Mouse (Mus musculus) neural tube, embryonic 15.5 days (tissue): Measurements from ENCODE around the gene Il13. TPM values are rescaled to one million over a fixed set of nuclear protein-coding genes. Genes with fewer than 3 reads are reported as not detected.

Experiments used
- ATAC-seq: fragments of 200-750 bp; cut with Nextera tagmentation; 2 replicates; pipeline ENCODE4 v1.8.0; 2017; ENCODE audit warnings: mild to moderate bottlenecking, moderate TSS enrichment, moderate library complexity; ENCODE audit not compliant: low FRiP score
- H3K27ac ChIP-seq: fragments of 300-500 bp; sonication (generic); replicated peaks from 2 replicates; pipeline ENCODE4 v1.5.1; 2015; ENCODE audit warnings: mild to moderate bottlenecking, inconsistent platforms
- H3K27me3 ChIP-seq: fragments of 300-500 bp; sonication (generic); replicated peaks from 2 replicates; pipeline ENCODE4 v1.6.1; 2015; ENCODE audit warnings: inconsistent platforms
- H3K36me3 ChIP-seq: fragments of 300-500 bp; sonication (generic); 2 replicates; pipeline ENCODE4 v1.6.1; 2015; ENCODE audit warnings: inconsistent platforms
- H3K4me1 ChIP-seq: fragments of 300-500 bp; sonication (generic); 2 replicates; pipeline ENCODE4 v1.6.1; 2015; ENCODE audit warnings: inconsistent platforms
- H3K4me2 ChIP-seq: fragments of 300-500 bp; sonication (generic); 2 replicates; pipeline ENCODE4 v1.6.1; 2015; ENCODE audit warnings: inconsistent platforms, mild to moderate bottlenecking, moderate library complexity
- H3K4me3 ChIP-seq: fragments of 300-500 bp; sonication (generic); replicated peaks from 2 replicates; pipeline ENCODE4 v1.5.1; 2015; ENCODE audit warnings: mild to moderate bottlenecking, inconsistent platforms
- H3K9ac ChIP-seq: fragments of 300-500 bp; sonication (generic); replicated peaks from 2 replicates; pipeline ENCODE4 v1.6.1; 2015; ENCODE audit warnings: mild to moderate bottlenecking, inconsistent platforms
- H3K9me3 ChIP-seq: fragments of 300-500 bp; sonication (generic); replicated peaks from 2 replicates; pipeline ENCODE4 v1.6.1; 2016; ENCODE audit warnings: inconsistent platforms
- WGBS: fragments of 180-500 bp; shearing (Covaris S2); methylation state at CpG from one replicate; pipeline ENCODE4 v1.1.7; 2015; ENCODE audit warnings: mixed read lengths; 5-methylcytosine and 5-hydroxymethylcytosine counted together
- polyA plus RNA-seq: library from polyadenylated mRNA; unstranded; fragments of >200 nt; fragmentation: Nextera tagmentation; extraction: Ambion mirVana; gene quantifications from 2 replicates; pipeline ENCODE4 v1.2.1, GENCODE M21; 2015

The Il13 gene
- polyA plus RNA-seq, 1 experiment from 2014 or later: not detected

DNA sequence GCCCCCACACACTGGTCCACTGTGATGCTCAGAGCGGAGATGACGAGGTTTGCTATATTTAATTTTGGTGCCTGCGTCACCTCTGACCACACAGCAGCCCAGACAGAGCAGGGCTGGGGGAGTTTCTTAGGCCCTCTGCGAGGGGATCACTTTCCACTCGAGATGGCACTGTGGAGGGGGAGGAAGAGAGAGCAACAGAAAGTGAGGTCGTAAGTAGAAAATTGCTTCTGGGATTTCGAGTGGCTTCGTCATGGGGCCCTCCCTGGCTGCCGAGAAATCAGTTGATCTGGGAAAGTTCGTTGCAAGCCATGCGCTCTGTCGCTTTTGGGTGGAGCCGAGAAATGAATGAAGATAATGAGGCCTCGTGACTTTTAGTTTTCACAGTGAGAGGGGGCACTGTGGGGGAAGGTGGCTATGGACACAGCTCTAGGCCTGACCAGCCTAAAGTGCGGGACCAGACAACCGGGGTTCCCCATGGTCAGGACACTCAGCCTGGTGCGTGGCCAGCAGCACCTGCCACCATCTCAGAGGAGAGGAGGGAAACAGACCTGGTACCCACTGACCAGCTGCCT is 7.6 kb downstream of the Il13 start:
- no peak for ATAC-seq
- Histone ChIP-seq H3K27ac (no peak overlapping the region), H3K9me3 (no peaks in the 10 kb centered on the region), H3K4me2 (no peak overlapping the region), H3K36me3 (no peaks in the 10 kb centered on the region), H3K27me3 (no peaks in the 10 kb centered on the region), H3K4me3 (no peak overlapping the region), H3K9ac (no peak overlapping the region), H3K4me1 (no peaks in the 10 kb centered on the region)
- 72% methylated on average over 17 of the region's 17 CpGs for WGBS

DNA sequence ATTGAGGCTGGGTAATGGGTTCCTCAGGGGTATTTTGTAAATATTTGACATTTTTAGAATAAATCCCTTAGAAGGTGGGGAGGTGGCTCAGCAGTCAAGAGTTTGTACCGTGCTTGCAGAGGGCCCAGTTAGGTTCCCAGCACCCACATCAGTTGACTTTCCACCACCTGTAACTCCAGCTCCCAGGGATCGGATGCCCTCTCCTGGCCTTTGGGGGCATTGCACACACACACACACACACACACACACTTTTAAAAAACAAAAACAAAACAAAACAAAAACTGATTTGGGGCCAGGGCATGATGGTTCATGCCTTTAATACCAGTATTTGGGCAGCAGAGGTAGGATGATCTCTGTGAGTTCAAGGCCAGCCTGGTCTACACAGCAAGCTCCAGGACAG is 10.4 kb downstream of the Il13 start:
- Histone ChIP-seq H3K4me1 (no peaks in the 10 kb centered on the region), H3K36me3 (no peaks in the 10 kb centered on the region), H3K9ac (no peak overlapping the region), H3K9me3 (no peaks in the 10 kb centered on the region), H3K4me2 (no peak overlapping the region), H3K4me3 (no peak overlapping the region), H3K27ac (no peak overlapping the region), H3K27me3 (no peaks in the 10 kb centered on the region)
- no peak for ATAC-seq
- 94% methylated on average over 2 of the region's 2 CpGs for WGBS

DNA sequence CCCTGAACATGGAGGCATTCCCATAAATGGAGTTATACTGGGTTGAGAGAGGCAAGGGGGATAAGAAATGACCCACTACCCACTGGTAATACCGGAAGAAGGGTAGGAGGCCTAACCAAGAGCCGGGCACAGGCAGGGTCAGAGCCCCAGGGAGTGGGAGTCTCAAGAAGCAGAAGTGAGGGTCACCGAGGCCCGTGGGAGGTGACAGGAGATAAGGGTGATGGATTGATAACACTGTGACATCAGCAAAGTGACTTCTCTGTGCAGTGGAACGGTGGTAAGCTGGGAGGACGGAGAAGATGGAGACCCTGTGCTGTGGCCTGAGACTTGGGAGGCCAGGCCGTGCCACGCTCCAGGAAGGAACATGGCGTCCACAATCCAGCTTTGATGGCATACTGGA is 10.9 kb downstream of the Il13 start:
- no peak for ATAC-seq
- Histone ChIP-seq H3K36me3 (no peaks in the 10 kb centered on the region), H3K9ac (no peak overlapping the region), H3K27me3 (no peaks in the 10 kb centered on the region), H3K4me2 (no peak overlapping the region), H3K4me1 (no peaks in the 10 kb centered on the region), H3K9me3 (no peaks in the 10 kb centered on the region), H3K27ac (no peak overlapping the region), H3K4me3 (no peak overlapping the region)
- 94% methylated on average over 9 of the region's 9 CpGs for WGBS

DNA sequence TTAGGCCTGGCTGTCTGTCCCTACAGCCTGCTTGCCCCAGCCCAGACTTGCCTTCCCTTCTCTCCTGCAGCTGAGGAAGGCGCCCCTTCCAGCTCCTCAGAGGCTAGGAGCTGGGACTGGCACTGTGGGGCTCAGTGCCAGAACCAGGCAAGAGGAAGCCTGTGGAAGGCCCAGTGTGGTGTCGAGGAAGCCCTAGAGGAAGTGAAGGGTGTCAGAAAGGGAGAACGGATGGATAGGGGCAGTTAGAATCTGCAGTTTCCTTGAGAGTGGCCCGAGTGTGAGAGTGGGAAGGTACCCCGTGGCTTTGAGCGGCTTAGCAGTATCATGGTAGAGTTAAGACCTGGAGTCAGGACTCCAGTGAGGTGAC is 12.1 kb downstream of the Il13 start:
- no peaks in the 10 kb centered on the region for H3K4me1 ChIP-seq
- no peak overlapping the region for H3K4me3 ChIP-seq
- H3K36me3 ChIP-seq: no peaks in the 10 kb centered on the region
- H3K27ac ChIP-seq: no peak overlapping the region
- 77% methylated on average over 6 of the region's 6 CpGs for WGBS
- no peak for ATAC-seq
- H3K4me2 ChIP-seq: no peak overlapping the region
- no peaks in the 10 kb centered on the region for H3K9me3 ChIP-seq
- H3K9ac ChIP-seq: no peak overlapping the region
- no peaks in the 10 kb centered on the region for H3K27me3 ChIP-seq

DNA sequence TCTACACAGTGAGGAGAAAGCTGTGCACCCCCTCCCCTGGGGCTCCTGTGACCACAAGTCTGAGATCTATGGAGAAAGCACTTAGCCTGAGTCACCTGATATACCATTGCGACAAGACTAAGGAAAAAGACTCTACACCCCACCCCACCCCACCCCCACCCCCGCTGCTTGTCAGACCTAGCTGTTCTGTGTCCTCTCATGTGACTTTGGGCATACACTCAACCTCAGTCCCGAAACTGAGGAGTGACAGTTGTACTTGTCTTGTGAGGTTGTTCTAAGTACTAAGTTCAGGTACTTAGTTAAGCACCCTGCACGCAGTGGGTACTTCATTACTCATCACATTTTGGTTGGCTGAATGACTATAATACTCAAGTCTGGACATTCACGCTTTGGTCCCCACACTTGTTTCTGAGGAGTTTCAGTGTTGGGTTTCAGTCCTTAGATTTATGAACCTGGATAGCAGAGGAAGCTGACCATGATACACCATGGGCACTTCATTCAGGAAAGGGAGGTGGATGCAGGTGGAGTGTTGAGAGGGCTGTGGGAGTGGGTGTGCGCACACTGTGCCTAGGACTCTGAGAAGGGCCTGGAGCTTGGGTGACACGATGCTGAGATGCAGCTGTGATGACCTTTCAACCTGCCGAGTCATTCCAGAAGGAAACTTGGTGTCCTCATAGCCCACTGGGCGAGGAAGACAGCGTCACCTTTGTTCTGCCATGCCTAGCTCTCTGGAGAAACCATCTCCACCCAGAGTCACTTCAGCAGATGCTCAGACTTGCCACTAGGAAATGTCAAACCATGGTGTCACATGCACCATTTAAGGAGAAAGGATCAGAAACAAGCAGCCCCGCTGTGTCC is 12.7 kb downstream of the Il13 start:
- Histone ChIP-seq H3K9me3 (no peaks in the 10 kb centered on the region), H3K36me3 (no peaks in the 10 kb centered on the region), H3K4me3 (no peak overlapping the region), H3K4me2 (no peak overlapping the region), H3K9ac (no peak overlapping the region), H3K4me1 (no peaks in the 10 kb centered on the region), H3K27ac (no peak overlapping the region), H3K27me3 (no peaks in the 10 kb centered on the region)
- WGBS: 88% methylated on average over 11 of the region's 11 CpGs
- ATAC-seq: no peak

DNA sequence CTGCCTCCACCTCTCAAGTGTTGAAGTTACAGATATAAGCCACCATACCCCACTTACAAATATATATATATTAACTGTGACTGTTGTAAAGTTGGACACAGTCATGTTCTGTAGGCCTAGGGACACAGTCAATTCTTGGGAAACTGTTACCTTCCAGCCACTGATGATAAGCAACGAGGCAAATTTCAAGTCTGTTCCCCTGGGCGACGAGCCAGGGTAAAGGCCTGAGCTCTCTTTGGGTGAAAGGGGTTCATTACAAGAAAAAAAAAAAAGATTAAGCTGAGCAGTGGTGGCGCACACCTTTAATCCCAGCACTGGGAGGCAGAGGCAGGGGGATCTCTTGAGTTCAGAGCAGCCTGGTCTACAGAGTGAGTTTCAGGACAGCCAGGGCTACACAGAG is 14.4 kb downstream of the Il13 start:
- H3K4me3 ChIP-seq: no peak overlapping the region
- no peaks in the 10 kb centered on the region for H3K9me3 ChIP-seq
- no peaks in the 10 kb centered on the region for H3K27me3 ChIP-seq
- no peak for ATAC-seq
- H3K36me3 ChIP-seq: no peaks in the 10 kb centered on the region
- WGBS: 95% methylated on average over 4 of the region's 4 CpGs
- H3K9ac ChIP-seq: no peak overlapping the region
- no peaks in the 10 kb centered on the region for H3K4me1 ChIP-seq
- H3K4me2 ChIP-seq: no peak overlapping the region
- H3K27ac ChIP-seq: no peak overlapping the region

DNA sequence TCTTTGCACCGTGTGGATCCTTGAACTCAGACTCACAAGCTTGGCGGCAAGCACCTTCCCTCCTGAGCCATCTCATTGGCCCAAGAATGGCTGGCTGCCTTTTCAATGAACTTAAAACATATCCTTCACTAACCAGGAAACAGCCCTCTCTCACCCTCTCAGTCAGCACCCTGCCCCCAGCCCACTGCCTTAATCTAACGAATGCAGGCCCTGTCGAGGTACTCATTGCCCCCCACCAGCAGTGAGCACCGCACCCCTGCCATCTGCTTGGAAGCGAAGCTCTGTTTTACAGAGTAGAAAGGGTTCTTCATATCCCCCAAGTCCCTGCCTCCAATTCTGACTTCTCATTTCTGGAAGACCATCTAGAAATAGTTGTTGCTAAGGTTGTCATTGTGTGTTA is 15.1 kb downstream of the Il13 start:
- no peak overlapping the region for H3K9ac ChIP-seq
- no peaks in the 10 kb centered on the region for H3K9me3 ChIP-seq
- H3K4me2 ChIP-seq: no peak overlapping the region
- H3K4me3 ChIP-seq: no peak overlapping the region
- ATAC-seq: no peak
- H3K4me1 ChIP-seq: no peaks in the 10 kb centered on the region
- no peaks in the 10 kb centered on the region for H3K27me3 ChIP-seq
- no peaks in the 10 kb centered on the region for H3K36me3 ChIP-seq
- 78% methylated on average over 6 of the region's 6 CpGs for WGBS
- no peak overlapping the region for H3K27ac ChIP-seq

DNA sequence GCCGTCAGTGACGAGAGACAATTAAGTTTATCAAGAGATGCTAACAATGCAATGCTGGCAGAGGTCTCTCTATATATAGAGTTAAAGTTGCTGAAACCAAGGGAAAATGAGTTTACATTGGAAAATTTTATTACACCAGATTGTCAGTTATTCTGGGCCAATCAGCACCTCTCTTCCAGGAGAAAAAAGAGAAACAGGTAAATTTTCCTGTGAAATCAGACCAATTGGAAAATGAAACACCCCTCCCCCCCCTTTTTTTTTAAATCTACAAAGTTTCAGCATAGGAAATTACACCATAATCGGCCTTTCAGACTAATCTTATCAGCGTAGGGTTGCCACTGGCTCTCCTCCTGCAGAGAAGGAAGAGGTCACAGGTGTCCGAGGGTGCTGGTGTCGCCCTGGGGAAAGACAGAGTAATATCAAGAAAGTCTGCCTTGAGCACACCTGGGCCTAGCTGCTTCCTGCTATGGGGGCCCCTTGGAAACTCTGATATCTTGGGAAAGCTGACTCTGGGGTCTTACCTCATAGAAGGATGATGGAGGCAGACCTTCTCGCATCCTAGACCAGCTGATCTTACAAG is 15.8 kb downstream of the Il13 start, which contains the start of gene Il4:
Gene Il4 (minus strand): TSS at position 51 of the 580 bp plus-strand sequence.
- 86% methylated on average over 7 of the region's 7 CpGs for WGBS
- Histone ChIP-seq H3K27ac (no peak within 1 kb of the TSS), H3K27me3 (no peaks in the 10 kb centered on the region), H3K4me3 (no peak within 1 kb of the TSS), H3K4me2 (no peak within 1 kb of the TSS), H3K4me1 (no peaks in the 10 kb centered on the region), H3K9ac (no peak within 1 kb of the TSS), H3K9me3 (no peaks in the 10 kb centered on the region), H3K36me3 (no peaks in the 10 kb centered on the region)
- no peak for ATAC-seq

DNA sequence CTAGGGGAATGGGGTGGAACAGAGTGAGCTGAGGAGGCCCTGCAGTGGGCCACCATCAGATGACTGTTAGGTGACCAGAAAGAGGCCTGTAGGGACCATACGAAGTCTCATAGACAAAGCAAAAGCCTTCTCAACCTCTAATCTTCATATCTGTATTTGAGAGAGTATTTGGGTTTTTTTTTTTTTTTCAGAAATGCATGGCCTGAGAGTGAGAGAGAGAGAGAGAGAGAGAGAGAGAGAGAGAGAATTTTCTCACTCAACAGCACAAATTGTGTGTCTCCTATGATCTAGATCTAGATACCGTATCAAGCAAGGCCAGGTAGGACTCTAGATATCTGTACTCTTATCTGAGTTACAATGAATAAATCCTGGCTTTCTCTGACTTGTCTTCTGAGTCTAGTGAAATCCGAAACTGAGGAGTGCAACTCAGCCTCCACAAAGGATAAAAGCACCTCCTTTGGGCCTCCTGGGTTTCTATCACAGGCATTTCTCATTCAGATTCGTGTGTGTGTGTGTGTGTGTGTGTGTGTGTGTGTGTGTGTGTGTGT is 16.9 kb downstream of the Il13 start:
- 68% methylated on average over 4 of the region's 4 CpGs for WGBS
- H3K9ac ChIP-seq: no peak overlapping the region
- no peak for ATAC-seq

DNA sequence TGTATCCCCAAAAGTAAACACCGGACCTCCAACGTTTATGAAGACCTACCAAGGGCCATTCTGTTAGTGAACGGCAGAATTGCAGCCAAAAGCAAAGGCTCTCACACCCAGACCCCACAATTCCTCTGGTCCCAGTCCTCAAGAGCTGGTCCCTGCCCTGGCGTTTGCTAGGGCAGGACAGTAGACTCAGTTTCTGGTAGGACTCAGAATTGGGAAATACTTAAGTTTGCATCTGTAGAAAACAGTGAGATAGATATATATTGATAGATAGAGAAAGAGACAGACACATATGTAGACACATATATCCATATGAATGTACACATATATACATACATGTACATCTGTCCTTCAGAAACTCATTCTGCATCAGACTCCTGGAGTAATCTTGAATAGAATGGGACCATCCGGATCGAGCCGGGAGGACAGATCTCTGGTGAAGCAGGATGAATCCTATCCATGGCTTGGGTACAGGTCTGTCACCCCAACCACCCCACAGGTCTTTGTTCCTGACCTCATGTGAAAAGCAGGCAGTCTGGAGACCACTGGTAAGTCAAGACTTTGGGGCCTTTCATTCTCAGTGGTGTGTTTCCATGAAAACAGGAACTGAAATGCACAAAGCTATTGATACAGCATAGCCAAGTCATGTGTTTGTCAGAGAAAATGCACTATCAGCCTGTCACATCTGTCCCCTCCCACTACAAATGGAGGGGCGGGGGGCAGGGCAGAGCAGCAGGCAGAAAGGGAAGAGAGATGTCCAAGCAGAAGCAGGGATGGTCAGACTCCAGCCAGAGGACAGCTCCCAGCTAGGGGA is 17.5 kb downstream of the Il13 start:
- WGBS: 87% methylated on average over 8 of the region's 8 CpGs
- Histone ChIP-seq H3K9ac (no peak overlapping the region), H3K36me3 (no peaks in the 10 kb centered on the region), H3K27me3 (no peaks in the 10 kb centered on the region), H3K4me1 (no peaks in the 10 kb centered on the region), H3K4me3 (no peak overlapping the region), H3K27ac (no peak overlapping the region), H3K4me2 (no peak overlapping the region), H3K9me3 (no peaks in the 10 kb centered on the region)
- ATAC-seq: no peak

More for the DNA sequence above, 16.9 kb downstream of the Il13 start:
- Histone ChIP-seq H3K27me3 (no peaks in the 10 kb centered on the region), H3K4me1 (no peaks in the 10 kb centered on the region), H3K36me3 (no peaks in the 10 kb centered on the region), H3K9me3 (no peaks in the 10 kb centered on the region), H3K27ac (no peak overlapping the region), H3K4me2 (no peak overlapping the region), H3K4me3 (no peak overlapping the region)

DNA sequence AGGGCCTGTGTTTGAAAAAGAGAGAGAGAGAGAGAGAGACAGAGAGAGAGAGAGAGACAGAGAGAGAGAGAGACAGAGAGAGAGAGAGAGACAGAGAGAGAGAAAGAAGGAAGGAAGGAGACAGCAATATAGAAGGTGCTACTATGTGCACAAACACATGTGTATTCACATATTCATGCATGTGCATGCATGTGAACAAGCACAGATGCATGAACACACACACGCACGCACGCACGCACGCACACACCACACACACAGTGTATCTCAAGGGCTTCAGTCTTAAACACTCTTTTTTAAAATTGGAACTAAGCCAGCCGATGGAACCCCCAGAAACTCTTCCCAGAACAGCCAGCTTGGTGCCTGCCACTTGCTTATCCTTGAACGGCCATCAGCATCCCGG is 18.9 kb downstream of the Il13 start:
- Histone ChIP-seq H3K27ac (no peak overlapping the region), H3K4me3 (no peak overlapping the region), H3K9ac (no peak overlapping the region), H3K36me3 (no peaks in the 10 kb centered on the region), H3K4me1 (no peaks in the 10 kb centered on the region), H3K9me3 (no peaks in the 10 kb centered on the region), H3K27me3 (no peaks in the 10 kb centered on the region), H3K4me2 (no peak overlapping the region)
- no peak for ATAC-seq
- WGBS: 93% methylated on average over 8 of the region's 8 CpGs
